Mouse (Mus musculus): ENCODE measurements at regions not wholly inside any gene's neighbourhood (a gene's known extent, or its start where the extent isn't known, plus 50 kb on each side); places are given as distances from the start of the nearest gene placed in this dataset.
"Not testable (repeated sequence)": the region's sequence is repeated elsewhere in the genome, so short reads cannot be mapped to it uniquely, and the experiment has no call there.

DNA sequence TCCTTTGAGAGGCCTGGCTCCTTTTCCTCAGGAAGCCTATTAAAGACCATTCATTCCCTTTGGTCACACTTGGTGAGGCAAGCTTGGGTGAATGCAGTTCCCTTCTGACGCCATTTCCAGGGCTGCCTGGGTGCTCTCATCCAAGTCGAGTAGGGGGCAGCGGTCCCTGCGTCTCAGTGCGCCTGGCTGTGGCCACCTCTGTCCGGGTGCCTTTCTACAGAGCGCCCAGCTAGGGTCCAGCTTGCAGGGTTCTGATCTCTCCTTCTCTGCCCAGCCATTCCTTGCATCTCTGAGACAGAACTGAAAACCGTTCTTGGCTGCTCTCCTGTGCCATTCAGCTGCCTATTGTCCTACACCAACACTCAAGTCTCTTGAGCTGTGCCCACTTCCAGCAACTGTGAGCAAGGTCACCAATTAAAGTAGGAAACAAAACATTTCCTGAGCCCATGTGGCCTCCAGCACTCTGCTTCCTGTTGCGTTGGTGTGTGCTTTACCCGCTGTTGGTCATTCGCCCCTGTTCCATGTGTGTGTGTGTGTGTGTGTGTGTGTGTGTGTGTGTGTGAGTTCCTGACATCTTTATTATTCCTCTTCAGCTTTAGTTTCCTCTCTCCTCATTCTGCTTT, 63.7 kb upstream of the Pax1 start:
- no peak for TF ChIP-seq CTCF (IDR thresholded peaks at IDR 0.05; ENCODE audit: low read depth)
- WGBS: 82% methylated on average over 11 of the region's 11 CpGs
- no peaks in the 10 kb centered on the region for H3K9me3 ChIP-seq (ENCODE audit: control insufficient read depth)
- H3K9ac ChIP-seq (ENCODE audit: low read depth, low read length): no peak overlapping the region
- no peak for ATAC-seq
- no peaks in the 10 kb centered on the region for H3K36me3 ChIP-seq (ENCODE audit: control insufficient read depth, insufficient read depth)
- no peaks in the 10 kb centered on the region for H3K4me1 ChIP-seq (replicated peaks; ENCODE audit: control insufficient read depth, insufficient read depth, low read length)
- no peak overlapping the region for H3K4me3 ChIP-seq (ENCODE audit: low read depth, low read length)
- H3K4me2 ChIP-seq (replicated peaks; ENCODE audit: low read depth): no peak overlapping the region
- H3K27me3 ChIP-seq (replicated peaks; ENCODE audit: control insufficient read depth, insufficient read depth, low read length): no peaks in the 10 kb centered on the region
- H3K27ac ChIP-seq (ENCODE audit: low read depth, low read length): no peak overlapping the region

DNA sequence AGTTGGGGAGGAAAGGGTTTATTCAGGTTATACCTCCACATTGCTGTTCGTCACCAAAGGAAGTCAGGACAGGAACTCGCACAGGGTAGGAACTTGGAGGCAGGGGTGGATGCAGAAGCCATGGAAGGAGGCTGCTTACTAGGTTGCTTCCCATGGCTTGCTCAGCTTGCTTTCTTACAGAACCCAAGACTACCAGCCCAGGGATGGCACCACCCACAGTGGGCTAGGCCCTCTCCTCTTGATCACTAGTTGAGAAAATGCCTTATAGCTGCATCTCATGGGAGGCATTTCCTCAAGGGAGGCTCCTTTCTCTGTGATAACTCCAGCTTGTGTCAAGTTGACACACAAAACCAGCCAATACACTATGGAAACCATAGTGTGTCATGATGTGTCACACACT, 66.8 kb upstream of the Pax1 start:
- ATAC-seq; H3K4me2 ChIP-seq (replicated peaks; ENCODE audit: low read depth); H3K27me3 ChIP-seq (replicated peaks; ENCODE audit: control insufficient read depth, insufficient read depth, low read length); H3K27ac ChIP-seq (ENCODE audit: low read depth, low read length); H3K9me3 ChIP-seq (ENCODE audit: control insufficient read depth); H3K9ac ChIP-seq (ENCODE audit: low read depth, low read length); H3K4me1 ChIP-seq (replicated peaks; ENCODE audit: control insufficient read depth, insufficient read depth, low read length); H3K36me3 ChIP-seq (ENCODE audit: control insufficient read depth, insufficient read depth); H3K4me3 ChIP-seq (ENCODE audit: low read depth, low read length): not testable (repeated sequence)
- WGBS: 63% methylated on average over 2 of the region's 2 CpGs

DNA sequence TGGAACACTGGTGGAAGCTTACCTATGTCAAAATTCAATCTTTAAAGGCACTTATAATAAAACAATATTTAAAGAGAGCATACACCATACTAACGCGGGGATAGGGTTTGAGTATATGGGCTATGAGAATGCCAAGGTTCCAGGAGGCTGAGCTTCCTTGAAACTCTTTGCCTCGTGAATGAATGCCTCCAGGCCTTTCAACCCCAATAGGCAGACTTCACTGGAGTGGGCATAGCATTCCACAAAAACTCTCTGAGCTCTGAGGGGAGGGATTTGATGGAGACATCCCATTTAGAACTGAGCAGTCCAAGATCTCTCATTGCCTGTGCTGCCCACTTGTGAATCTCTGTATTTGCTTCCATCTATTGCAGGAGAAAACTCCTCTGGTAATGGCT, 68.4 kb upstream of the Pax1 start:
- WGBS: 72% methylated on average over 3 of the region's 3 CpGs
- Histone ChIP-seq H3K4me1 (replicated peaks; ENCODE audit: control insufficient read depth, insufficient read depth, low read length) (no peaks in the 10 kb centered on the region), H3K9ac (ENCODE audit: low read depth, low read length) (no peak overlapping the region), H3K4me3 (ENCODE audit: low read depth, low read length) (no peak overlapping the region), H3K4me2 (replicated peaks; ENCODE audit: low read depth) (no peak overlapping the region), H3K9me3 (ENCODE audit: control insufficient read depth) (no peaks in the 10 kb centered on the region), H3K36me3 (ENCODE audit: control insufficient read depth, insufficient read depth) (no peaks in the 10 kb centered on the region), H3K27ac (ENCODE audit: low read depth, low read length) (no peak overlapping the region), H3K27me3 (replicated peaks; ENCODE audit: control insufficient read depth, insufficient read depth, low read length) (no peaks in the 10 kb centered on the region)
- ATAC-seq: no peak
- TF ChIP-seq CTCF (IDR thresholded peaks at IDR 0.05; ENCODE audit: low read depth): no peak

DNA sequence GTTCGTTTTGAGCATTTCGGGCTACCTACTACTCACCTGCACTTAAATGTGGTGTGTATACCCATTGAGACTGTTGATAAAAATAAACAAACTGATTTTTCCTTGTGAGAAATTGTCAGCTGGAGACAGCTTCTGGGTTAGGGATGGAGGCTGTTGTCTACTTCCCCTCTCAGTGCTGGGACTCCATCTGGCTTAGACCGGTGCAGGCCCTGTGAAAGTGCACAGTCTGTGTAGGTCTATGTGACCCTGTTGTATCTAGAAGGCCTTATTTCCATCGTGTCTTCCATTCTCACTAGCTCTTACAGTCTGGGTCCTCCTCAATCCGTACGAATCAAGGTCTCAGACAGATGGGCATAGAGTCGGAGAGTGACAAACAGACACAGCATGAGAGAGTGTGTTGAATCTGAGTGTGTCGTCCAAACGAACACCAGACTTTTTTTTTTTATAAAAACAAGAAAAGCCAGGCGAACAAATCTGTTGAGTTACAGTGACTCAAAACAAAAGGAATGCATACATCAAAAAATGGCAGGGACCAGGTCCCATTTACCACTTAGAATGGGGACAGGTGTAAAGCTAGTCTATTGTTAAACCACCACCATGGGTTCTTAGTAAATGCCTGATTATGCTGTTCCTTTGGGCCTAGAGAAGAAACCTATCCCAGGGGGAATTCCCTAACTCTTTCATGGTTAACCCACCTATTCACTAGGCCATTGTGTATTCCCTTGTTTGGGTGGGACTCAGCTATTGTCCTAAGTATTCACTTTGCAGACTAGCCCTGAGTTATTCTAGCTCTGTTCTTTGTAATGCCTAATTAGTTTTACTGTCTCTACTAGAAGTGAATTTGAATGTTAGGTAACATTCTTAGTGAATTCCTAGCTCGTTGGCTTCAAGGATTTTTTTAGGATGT, 69.1 kb upstream of the Pax1 start:
- Histone ChIP-seq H3K4me2 (replicated peaks; ENCODE audit: low read depth) (no peak overlapping the region), H3K9ac (ENCODE audit: low read depth, low read length) (no peak overlapping the region), H3K27ac (ENCODE audit: low read depth, low read length) (no peak overlapping the region), H3K9me3 (ENCODE audit: control insufficient read depth) (no peaks in the 10 kb centered on the region), H3K4me1 (replicated peaks; ENCODE audit: control insufficient read depth, insufficient read depth, low read length) (no peaks in the 10 kb centered on the region), H3K27me3 (replicated peaks; ENCODE audit: control insufficient read depth, insufficient read depth, low read length) (no peaks in the 10 kb centered on the region), H3K36me3 (ENCODE audit: control insufficient read depth, insufficient read depth) (no peaks in the 10 kb centered on the region), H3K4me3 (ENCODE audit: low read depth, low read length) (no peak overlapping the region)
- no peak for ATAC-seq
- no peak for TF ChIP-seq CTCF (IDR thresholded peaks at IDR 0.05; ENCODE audit: low read depth)
- WGBS: 67% methylated on average over 11 of the region's 11 CpGs

DNA sequence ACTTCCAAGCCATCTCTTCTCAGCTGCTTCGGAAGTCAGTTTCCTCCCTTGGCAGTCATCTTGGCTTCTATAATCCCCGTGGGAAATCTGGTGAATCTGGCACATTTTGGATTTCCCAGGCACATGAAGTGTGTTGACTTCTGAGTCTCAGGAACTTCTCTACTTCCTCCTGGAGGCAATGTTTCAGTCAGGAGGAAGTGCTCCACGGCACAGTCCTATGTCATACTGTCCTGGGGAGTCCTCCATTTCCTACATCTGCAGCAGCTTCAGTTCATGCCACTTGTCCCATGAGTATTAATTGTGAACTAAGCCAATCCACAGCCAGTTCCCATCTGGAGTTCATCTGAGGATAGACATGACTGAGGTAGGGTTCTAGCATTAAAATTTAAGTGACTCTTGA, 78.3 kb upstream of the Pax1 start:
- H3K36me3 ChIP-seq (ENCODE audit: control insufficient read depth, insufficient read depth): no peaks in the 10 kb centered on the region
- no peak overlapping the region for H3K9ac ChIP-seq (ENCODE audit: low read depth, low read length)
- H3K27me3 ChIP-seq (replicated peaks; ENCODE audit: control insufficient read depth, insufficient read depth, low read length): no peaks in the 10 kb centered on the region
- H3K4me2 ChIP-seq (replicated peaks; ENCODE audit: low read depth): no peak overlapping the region
- no peak overlapping the region for H3K27ac ChIP-seq (ENCODE audit: low read depth, low read length)
- H3K4me1 ChIP-seq (replicated peaks; ENCODE audit: control insufficient read depth, insufficient read depth, low read length): no peaks in the 10 kb centered on the region
- ATAC-seq: no peak
- 71% methylated on average over 3 of the region's 3 CpGs for WGBS
- no peak for TF ChIP-seq CTCF (IDR thresholded peaks at IDR 0.05; ENCODE audit: low read depth)
- no peak overlapping the region for H3K4me3 ChIP-seq (ENCODE audit: low read depth, low read length)
- H3K9me3 ChIP-seq (ENCODE audit: control insufficient read depth): no peaks in the 10 kb centered on the region

DNA sequence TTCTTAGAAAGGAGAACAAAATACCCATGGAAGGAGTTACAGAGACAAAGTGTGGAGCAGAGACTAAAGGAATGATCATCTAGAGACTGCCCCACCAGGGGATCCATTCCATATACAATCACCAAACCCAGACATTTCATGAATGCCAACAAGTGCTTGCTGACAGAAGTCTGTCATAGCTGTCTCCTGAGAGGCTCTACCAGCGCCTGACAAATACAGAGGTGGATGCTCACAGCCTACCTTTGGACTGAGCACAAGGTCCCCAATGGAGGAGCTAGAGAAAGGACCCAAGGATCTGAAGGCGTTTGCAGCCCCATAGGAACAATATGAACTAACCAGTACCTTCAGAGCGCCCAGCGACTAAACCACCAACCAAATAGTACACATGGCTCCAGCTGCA, 83.6 kb upstream of the Nkx2-2 start:
- no peaks in the 10 kb centered on the region for H3K27me3 ChIP-seq (replicated peaks; ENCODE audit: control insufficient read depth, insufficient read depth, low read length)
- H3K9me3 ChIP-seq (ENCODE audit: control insufficient read depth): no peaks in the 10 kb centered on the region
- no peak overlapping the region for H3K4me2 ChIP-seq (replicated peaks; ENCODE audit: low read depth)
- H3K27ac ChIP-seq (ENCODE audit: low read depth, low read length): no peak overlapping the region
- no peak overlapping the region for H3K9ac ChIP-seq (ENCODE audit: low read depth, low read length)
- no peaks in the 10 kb centered on the region for H3K36me3 ChIP-seq (ENCODE audit: control insufficient read depth, insufficient read depth)
- ATAC-seq: no peak
- H3K4me3 ChIP-seq (ENCODE audit: low read depth, low read length): no peak overlapping the region
- H3K4me1 ChIP-seq (replicated peaks; ENCODE audit: control insufficient read depth, insufficient read depth, low read length): no peaks in the 10 kb centered on the region
- no peak for TF ChIP-seq CTCF (IDR thresholded peaks at IDR 0.05; ENCODE audit: low read depth)
- 83% methylated on average over 4 of the region's 4 CpGs for WGBS
